Mouse (Mus musculus): ENCODE measurements at regions not wholly inside any gene's neighbourhood (a gene's known extent, or its start where the extent isn't known, plus 50 kb on each side); places are given as distances from the start of the nearest gene placed in this dataset.
A peak's percentile ranks its signal among the peaks of the same experiment; 100 is the strongest.

- no peak for DNase-seq (ENCODE audit: low read depth)
These were observed 200.7 kb downstream of the Pla2g4a start for GRCm38 (mm10) chr1:149760440-149760839.

DNA sequence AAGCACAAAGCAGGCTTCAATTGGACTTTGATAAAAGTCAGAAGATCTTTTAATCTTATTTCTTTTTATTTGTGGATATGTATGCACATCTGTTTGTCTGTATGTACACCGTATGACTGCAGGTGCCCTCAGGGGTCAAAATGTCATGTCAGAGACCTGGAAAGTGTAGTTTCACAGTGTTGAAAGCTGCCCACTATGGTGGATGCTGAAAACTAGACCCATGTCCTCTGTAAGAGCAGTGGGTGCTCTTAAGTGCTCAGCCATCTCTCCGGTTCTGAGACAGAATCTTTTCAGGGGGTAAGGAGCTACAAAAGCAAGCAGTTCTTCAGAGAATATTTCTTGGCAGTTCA, 202.3 kb downstream of the Pla2g4a start:
- DNase-seq (ENCODE audit: low read depth), result no peak

DNA sequence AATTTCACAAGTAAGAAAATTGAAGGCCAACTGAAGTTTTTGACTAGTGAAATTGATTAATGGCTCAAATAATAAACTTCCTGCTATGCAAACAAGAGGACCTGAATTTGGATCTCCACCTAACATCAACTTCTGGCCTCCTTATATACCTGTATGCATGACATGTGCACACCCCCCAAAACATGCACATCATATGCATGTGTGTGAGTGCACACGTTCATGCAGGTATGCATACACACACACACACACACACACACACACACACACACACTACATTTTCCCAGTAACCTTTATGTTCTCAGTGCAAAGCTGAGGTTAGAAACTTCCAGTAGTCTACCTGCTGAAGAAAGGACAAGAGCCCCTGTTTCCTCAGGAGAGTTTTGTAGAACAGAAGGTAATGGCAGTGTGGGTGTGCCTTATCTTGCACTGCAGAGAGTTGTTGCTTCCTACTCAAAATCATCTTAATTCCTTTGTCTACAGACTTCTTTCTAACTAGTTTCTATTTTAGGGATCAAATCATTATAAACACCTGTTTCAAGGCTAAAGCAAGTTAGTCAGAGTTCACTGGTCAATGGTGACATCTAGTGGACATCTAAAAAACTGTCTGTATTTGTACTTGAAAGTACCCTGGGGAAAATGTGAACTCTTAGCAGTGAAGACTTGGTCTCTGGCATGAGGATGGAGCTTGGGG, 202.9 kb downstream of the Pla2g4a start:
- peak; percentile 56 for DNase-seq (ENCODE audit: low read depth)

DNA sequence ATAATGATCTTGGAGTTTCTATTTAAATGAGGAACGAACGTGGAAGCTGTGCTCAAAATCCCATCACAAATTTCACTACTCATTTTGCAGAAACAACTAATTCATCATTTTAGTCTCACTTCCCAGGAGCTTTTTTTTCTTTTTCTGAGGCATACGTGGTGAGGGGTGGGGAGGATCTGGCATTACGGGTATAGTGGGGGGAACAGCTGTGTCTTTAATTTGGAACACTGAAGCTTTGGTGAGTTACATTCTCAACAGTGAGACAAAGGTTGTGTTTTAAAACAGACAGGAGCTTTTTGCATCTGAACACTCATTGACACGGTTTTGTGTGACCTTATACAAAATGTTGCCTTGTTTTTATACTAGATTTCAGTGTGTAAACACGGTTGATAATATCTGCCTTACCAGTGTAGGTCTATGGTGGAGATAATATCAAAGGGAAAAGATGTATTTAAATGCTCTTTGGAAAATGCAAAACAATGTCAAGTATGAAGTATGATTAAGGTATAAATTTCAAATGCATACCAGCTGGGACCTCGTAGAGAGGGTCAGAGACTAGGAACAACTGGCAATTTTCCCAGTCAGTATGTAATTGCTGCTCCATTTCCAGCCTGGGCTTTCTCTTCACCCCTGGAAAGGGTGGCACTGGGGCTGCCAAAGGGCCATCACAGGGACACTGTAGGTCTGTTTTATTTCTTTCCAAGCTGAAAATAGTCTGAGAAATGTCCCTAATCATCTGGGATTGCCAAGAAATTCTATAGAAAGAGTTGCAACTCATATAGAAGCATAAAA, 207.6 kb downstream of the Pla2g4a start:
- no peak for DNase-seq (ENCODE audit: low read depth)

DNA sequence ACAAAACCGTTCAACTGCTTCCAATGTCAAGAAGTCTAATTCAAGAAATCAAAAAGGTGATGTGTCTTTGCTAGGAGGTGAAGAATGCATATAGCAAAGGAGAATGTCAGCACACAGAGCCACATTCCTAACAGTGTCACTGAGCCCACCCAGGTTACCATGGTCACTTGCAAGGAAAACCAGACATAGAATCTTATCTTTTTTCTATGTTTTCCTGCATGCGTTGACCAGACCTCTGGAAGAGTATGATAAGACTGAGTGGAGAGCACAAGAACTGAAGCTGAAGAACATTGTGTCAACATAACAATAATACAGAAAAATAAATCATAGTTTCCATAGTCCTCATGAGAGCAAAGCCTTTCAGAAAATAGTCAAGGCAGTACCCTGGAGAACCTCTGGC, 211.7 kb downstream of the Pla2g4a start:
- DNase-seq (ENCODE audit: low read depth), result no peak

DNA sequence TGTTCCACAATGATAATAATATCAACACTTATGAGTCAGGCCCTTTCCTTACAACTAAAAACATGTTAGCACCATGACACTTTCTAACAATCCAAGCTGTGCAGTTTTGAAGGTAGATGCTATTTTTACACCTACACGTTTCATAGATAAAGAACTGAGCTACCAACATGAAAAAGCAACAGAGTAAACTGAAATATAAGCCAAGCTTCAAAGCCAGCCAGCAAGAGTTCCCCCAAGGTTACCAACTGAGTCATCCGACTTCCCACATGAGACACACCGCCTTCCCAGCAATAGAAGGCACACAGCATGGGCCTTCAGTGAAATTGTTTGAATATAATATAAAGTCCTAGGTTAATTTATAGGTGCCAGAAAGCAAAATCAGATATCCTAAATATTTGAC, 222.1 kb downstream of the Pla2g4a start:
- no peak for DNase-seq (ENCODE audit: low read depth)

DNA sequence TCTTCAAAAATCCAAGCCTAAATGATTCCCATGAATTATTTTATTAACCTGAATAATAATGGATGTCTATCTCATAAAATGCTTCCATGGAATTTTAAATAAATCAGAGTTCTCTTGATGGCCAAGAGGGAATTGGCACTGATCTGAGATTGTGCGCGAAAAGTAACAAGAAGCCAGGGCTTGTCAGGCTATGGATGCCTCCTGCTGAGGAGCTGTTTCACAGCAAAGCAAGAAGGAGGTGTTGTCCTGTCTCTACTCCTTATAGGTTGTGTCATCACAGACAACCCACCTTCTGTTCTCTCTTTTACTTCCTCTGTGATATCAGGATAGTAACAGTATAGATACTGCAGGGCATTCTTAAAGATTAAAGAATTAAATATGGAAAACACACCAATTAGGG, 226.8 kb downstream of the Pla2g4a start:
- DNase-seq (ENCODE audit: low read depth), result no peak

GRCm38 (mm10) chr1:149715171-149715570, 245.9 kb downstream of the Pla2g4a start:
- DNase-seq (ENCODE audit: low read depth), result no peak

- no peak for DNase-seq (ENCODE audit: low read depth)
These were observed 248.8 kb downstream of the Pla2g4a start for GRCm38 (mm10) chr1:149712330-149712729.

DNA sequence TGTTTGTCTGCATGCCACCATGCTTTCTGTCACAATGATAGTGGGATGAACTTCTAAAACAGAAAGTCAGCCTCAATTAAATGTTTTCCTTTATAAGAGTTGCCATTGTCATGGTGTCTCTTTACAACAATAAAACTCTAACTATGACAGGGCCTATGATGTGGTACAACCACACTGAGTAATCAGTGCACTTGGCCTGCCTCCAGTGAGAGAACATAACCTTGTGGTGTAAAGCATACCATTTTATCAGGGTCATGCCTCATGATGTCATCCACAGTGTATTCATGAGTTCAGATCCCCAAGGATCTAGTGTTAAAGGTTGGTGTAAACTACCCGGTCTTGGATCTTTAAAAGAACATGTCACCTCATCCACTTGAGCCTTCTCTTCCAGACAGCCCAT, 255.9 kb downstream of the Pla2g4a start:
- DNase-seq (ENCODE audit: low read depth), result no peak

DNA sequence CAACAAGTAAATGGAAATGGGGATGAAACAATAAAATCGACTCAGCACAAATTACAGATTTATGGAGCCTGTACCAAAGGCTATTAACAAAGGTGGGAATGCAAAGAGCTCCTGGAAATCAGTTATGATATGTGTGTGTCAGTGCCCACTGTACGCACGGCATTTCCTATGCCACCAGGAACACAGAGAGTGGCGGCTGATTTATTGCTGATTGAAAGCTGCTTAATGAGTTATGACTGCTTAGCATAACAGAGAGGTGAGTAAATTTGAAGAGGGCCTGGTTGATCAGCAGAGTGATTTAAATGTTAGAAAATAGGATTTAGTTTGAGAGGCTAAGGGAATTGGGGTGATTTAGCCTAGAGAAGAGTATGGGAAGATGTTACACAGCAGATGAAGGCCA, 261.7 kb downstream of the Pla2g4a start:
- no peak for DNase-seq (ENCODE audit: low read depth)

GRCm38 (mm10) chr1:149674166-149674565, 286.9 kb downstream of the Pla2g4a start:
- DNase-seq (ENCODE audit: low read depth), result no peak

GRCm38 (mm10) chr1:149672571-149672970, 288.5 kb downstream of the Pla2g4a start:
- no peak for DNase-seq (ENCODE audit: low read depth)

DNA sequence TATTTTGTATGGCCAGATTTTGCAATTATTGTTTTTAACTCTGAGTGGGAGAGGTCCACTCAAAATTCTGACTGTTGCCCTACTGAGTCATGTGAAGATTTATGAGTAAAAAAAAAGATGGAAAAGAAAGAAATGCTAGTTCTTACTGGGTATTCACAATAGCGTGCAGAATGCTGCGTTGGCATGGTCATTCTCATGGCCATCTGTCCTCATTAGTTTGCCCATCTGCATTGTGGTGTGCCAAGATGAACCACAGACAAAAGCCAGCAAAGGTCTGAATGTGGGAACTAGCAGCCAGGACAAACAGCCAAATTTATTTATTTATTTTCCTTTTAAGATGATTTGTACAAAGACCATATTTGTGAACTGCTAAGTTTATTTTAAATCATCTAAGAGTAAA, 289.0 kb downstream of the Pla2g4a start:
- DNase-seq (ENCODE audit: low read depth), result no peak

DNA sequence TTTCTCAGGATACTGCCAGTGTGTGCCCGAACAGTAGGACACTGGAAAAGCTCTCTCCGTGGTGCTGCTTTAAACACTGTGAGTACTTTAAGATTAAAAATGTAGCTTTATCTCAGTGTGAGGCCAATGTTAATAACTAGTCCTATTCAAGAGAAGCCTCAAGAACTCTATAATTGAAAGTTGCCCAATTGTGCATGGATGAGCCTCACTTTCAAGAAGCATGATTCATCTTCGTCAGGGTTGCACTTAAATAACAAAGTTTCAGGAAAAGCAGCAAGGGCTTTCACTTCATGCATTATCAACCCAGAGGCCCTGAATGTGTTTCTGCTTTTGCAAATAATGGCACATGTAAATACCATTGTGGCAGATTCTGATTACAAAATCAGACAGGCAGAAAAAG, 290.0 kb downstream of the Pla2g4a start:
- no peak for DNase-seq (ENCODE audit: low read depth)
